In the genomic region with DNA sequence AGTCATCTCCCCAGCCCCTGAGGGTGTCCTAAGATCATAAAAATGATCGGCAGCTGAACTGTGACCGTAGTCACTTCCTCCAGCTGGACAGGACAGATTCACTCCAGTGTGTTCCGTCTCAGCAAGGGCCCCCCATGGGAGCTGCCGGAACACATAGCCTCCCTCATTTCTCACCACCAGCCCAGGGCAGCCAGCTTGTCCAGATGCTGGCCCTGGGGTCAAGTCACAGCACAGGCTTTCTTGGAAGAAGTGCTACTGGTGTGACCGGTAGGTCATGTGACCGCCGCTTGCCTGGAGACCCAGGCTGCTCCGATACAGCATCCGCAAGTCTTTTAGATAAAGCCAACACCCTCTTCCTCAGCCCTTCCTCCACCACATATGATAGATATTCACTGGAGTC, we compare ENCODE assay signal across 24 mouse cellular contexts. TPM values are rescaled to one million over a fixed set of nuclear protein-coding genes. Genes with fewer than 3 reads are reported as not detected.
"Had no signal": no experiment of that assay in that cellular context is flagged by ENCODE, and none has a peak within 500 bp of the region (broad histone marks: within the 10 kb centered on the region; RNA-seq: fewer than 3 reads in every experiment).

No protein-coding gene starts in this region.

- DNase-seq: layer of hippocampus, adult 9-11 months; liver; lung, adult 18-20 months; lung, postnatal 10 days; lung, postnatal 36 days; right cerebral cortex, adult 18-20 months; right cerebral cortex, postnatal 14 days; thymus, adult 18-20 months; thymus, postnatal 36 days had no signal

- H3K9me3 ChIP-seq: limb, embryonic 13.5 days; liver, embryonic 12.5 days; liver, embryonic 15.5 days; lung, embryonic 15.5 days; midbrain, embryonic 12.5 days; midbrain, embryonic 15.5 days; neural tube, embryonic 12.5 days; neural tube, embryonic 15.5 days had no signal

- H3K36me3 ChIP-seq: limb, embryonic 10.5 days; limb, embryonic 13.5 days; liver, embryonic 12.5 days; liver, embryonic 15.5 days; lung, embryonic 15.5 days; midbrain, embryonic 12.5 days; midbrain, embryonic 15.5 days; neural tube, embryonic 12.5 days; neural tube, embryonic 15.5 days had no signal

- ATAC-seq: liver, embryonic 12.5 days; midbrain, embryonic 15.5 days had no signal

- H3K27me3 ChIP-seq: limb, embryonic 13.5 days; liver, embryonic 12.5 days; liver, embryonic 15.5 days; lung, embryonic 15.5 days; midbrain, embryonic 12.5 days; midbrain, embryonic 15.5 days; neural tube, embryonic 12.5 days; neural tube, embryonic 15.5 days had no signal

- H3K4me1 ChIP-seq: limb, embryonic 10.5 days; limb, embryonic 13.5 days; lung, embryonic 15.5 days; midbrain, embryonic 12.5 days; midbrain, embryonic 15.5 days; neural tube, embryonic 12.5 days; neural tube, embryonic 15.5 days had no signal

- H3K9ac ChIP-seq: limb, embryonic 13.5 days; liver, embryonic 12.5 days; liver, embryonic 15.5 days; lung, embryonic 15.5 days; midbrain, embryonic 12.5 days; midbrain, embryonic 15.5 days; neural tube, embryonic 12.5 days; neural tube, embryonic 15.5 days had no signal

- H3K27ac ChIP-seq: layer of hippocampus, adult 2 months; limb, embryonic 10.5 days; limb, embryonic 13.5 days; liver, embryonic 12.5 days; liver, embryonic 15.5 days; lung, embryonic 15.5 days; midbrain, embryonic 12.5 days; midbrain, embryonic 15.5 days; neural tube, embryonic 12.5 days; neural tube, embryonic 15.5 days had no signal

- H3K4me2 ChIP-seq: limb, embryonic 13.5 days; liver, embryonic 12.5 days; liver, embryonic 15.5 days; lung, embryonic 15.5 days; midbrain, embryonic 12.5 days; midbrain, embryonic 15.5 days; neural tube, embryonic 12.5 days; neural tube, embryonic 15.5 days had no signal

- H3K4me3 ChIP-seq: layer of hippocampus, adult 2 months; limb, embryonic 10.5 days; limb, embryonic 13.5 days; liver, embryonic 12.5 days; liver, embryonic 15.5 days; lung, embryonic 15.5 days; midbrain, embryonic 12.5 days; midbrain, embryonic 15.5 days; neural tube, embryonic 12.5 days; neural tube, embryonic 15.5 days had no signal

RNA-seq across cellular contexts. Expression of gene Cyp2w1, which starts 38.9 kb away (rescaled TPM):
- total RNA-seq: layer of hippocampus, adult 2 months; layer of hippocampus, postnatal 25 days; left cerebral cortex, adult 18-20 months; left cerebral cortex, postnatal 25 days had no signal
- polyA plus RNA-seq: limb, embryonic 10.5 days; liver, embryonic 12.5 days; liver, embryonic 15.5 days; lung, embryonic 15.5 days; neural tube, embryonic 12.5 days; neural tube, embryonic 15.5 days; spleen, adult 2 months; testis, adult 2 months had no signal
